Mouse (Mus musculus) lung, adult 2 months (tissue): ENCODE measurements around the gene Ywhae.

Experiments
- CTCF ChIP-seq: fragments of 200-500 bp; IDR thresholded peaks from 2 replicates; pipeline ENCODE4 v1.5.1; 2011; ENCODE audit warnings: mild to moderate bottlenecking, low read length, control low read depth; ENCODE audit not compliant: insufficient read depth
- POLR2A ChIP-seq: fragments of 200-500 bp; IDR thresholded peaks from 2 replicates; pipeline ENCODE4 v1.6.1; 2011; ENCODE audit warnings: low read depth, mild to moderate bottlenecking, control low read depth, low read length, borderline replicate concordance; ENCODE audit errors: extremely low read depth

GRCm38 (mm10) chr11:75785897-75786296 lies 53.2 kb downstream of the Ywhae start:
- TF ChIP-seq CTCF: no peak
- no peak for TF ChIP-seq POLR2A
